Mouse (Mus musculus): Measurements from ENCODE around the gene Olfr808.

Olfr808 gene

GRCm38 (mm10) chr10:129765182-129765581, at the start of gene Olfr808:
Olfr808 (plus strand) TSS chr10:129765482.
- DNase-seq (ENCODE audit: low spot score in 2 of 2): no peak

GRCm38 (mm10) chr10:129729275-129729674, 36.0 kb upstream of the Olfr808 start, which contains the start of gene Olfr805:
Olfr805 (minus strand) TSS chr10:129729375.
- no peak for DNase-seq (ENCODE audit: low spot score in 2 of 2)

- no peak for DNase-seq (ENCODE audit: low spot score in 2 of 2)
Observed at GRCm38 (mm10) chr10:129741821-129742220, 23.5 kb upstream of the Olfr808 start, which contains the start of gene Olfr806. Olfr806 (minus strand) TSS chr10:129741921.

DNA sequence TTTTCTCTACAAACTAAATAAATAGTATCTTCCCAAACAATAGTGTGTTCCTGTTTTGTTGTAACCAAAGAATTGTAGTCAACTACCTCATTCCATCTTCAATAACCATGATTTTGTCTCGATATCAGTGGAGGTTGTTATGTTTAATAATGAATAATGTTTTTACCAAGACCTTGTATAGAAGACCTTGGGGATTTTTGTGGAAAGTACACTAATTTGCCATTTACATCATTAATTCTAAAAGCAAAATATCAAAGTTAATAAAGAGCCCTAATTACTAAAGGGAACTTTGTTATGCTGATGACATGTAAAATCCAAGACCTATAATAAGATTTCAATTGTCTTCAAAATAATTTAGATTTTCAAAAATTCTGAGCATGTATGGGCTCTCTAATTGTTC, 7.6 kb upstream of the Olfr808 start, which contains the start of gene Olfr807:
Olfr807 (minus strand) TSS at position 101 of the 400 bp plus-strand sequence.
- no peak for DNase-seq (ENCODE audit: low spot score in 2 of 2)

- no peak for DNase-seq (ENCODE audit: low spot score in 2 of 2)
Observed at GRCm38 (mm10) chr10:129774338-129774737, 9.1 kb downstream of the Olfr808 start, which contains the start of gene Olfr809. Olfr809 (plus strand) TSS chr10:129774638.

DNA sequence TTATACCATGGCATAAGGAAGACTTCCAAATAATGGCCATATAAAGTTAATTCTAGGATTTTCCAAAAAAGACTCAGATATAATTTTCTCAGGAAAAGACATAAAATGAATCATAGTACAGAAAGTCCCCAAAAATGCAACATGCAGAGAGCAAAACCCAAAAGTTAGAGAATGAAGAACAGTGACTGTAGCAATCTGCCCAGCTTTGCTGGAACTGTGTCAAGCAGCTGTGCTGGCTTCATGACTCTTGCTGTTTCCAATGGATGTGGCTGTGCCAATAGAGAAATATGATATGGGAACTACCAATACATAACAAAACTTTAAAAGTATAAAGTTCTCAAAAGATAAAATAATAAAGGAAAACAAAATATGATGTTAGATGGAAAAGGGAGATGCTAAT, 12.8 kb downstream of the Olfr808 start:
- DNase-seq (ENCODE audit: low spot score in 2 of 2): no peak

DNA sequence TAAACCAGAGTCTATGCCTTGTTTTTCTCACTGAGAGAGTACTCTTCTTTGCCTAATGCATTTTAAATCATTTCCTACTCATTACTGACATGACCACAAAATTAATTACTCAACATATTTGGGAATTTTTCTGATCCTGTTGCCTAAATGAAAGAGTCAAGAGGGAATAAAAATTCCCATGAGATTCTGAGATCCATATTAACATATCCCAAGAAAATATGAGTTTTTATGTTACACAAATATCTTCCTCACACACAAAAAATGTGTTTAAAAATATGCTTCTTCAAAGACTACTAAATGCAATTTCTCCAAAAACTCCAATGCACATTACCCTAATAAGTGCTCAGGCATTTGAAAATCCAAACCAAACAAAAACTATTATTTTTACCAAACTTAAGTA, 29.5 kb downstream of the Olfr808 start, which contains the start of gene Olfr810:
Olfr810 (minus strand) TSS at position 101 of the 400 bp plus-strand sequence.
- DNase-seq (ENCODE audit: low spot score in 2 of 2): no peak

DNA sequence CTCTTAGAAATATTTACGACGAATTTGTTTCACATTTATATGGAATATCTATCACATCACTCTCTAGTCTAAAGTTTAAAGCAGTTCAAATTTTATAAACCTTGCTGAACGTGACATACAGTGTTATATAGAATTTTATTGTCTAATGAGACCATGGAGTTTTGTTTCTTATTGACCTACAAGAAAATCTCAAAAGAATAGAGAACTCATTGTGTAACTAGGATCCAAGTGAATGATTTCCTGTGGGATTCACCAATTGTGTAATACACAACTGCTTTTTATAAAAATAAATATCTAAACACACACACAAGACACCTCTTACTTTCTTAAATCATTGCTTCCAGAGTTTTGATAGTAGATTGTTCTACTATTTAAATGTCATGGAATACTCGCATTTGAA, 39.0 kb downstream of the Olfr808 start, which contains the start of gene Olfr811:
Olfr811 (minus strand) TSS at position 101 of the 400 bp plus-strand sequence.
- DNase-seq (ENCODE audit: low spot score in 2 of 2): no peak

Data from heart, adult 9 months (tissue).